Mouse (Mus musculus): ENCODE data around the gene Bak1. TPM values are rescaled to one million over a fixed set of nuclear protein-coding genes. Genes with fewer than 3 reads are reported as not detected.

Gene Bak1
- total RNA-seq (2021), result 10 to 100 TPM; 25.3 to 25.4 TPM
- long read RNA-seq, experiment 1, partial matches to known transcripts, result 0 of 2 reads
- long read RNA-seq, experiment 1, other reads (novel, unspliced or antisense), result 2 of 2 reads
- long read RNA-seq, experiment 2, partial matches to known transcripts, result 0 of 2 reads
- long read RNA-seq, experiment 2, other reads (novel, unspliced or antisense), result 2 of 2 reads

DNA sequence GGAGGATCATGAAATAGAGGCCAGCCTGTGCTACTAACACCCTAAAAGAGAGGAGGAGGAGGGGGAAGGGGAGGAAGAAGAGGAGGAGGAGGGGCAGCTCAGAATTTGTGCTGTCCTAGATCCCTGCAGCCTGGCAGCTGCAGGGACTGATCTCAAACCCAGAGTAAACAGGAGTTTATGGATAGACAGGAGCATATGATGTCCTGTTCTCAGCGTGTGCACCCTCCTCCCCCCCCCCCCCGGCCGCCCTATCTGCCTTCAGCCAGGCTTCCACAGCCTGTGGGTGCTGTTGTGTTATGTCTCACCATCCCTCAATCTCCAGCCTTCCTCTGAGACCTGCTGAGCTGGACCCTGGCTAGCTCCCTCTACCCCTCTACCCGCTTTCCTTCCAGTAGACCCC, at the start of gene Bak1:
TSS of gene Bak1 (minus strand) at position 101 of the 400 bp plus-strand sequence.
- intact Hi-C loops (cut with DNase I), result no loop called here
- no peak for DNase-seq (ENCODE audit: low spot score in 2 of 2)

DNA sequence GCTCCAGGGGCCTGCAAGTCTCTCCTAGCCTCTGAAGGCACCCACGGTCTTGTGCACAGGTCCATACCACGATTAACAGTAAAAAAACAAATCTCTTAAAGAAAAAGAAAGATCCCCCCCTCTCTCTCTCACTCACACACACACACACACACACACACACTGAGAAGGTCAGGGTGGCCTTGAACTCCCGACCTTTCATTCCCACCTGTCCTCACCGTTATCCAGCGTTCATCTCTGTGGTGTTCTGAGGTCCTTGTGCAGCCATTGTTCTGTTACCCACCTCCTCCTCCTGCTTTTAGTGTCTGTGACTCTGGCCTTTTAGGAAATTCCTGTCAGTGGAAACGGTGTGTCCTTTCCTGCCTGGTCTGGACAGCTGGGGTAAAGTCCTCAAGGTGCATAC, 49.7 kb upstream of the Bak1 start:
- DNase-seq (ENCODE audit: low spot score in 2 of 2), result no peak
- intact Hi-C loops (cut with DNase I), result no loop called here

DNA sequence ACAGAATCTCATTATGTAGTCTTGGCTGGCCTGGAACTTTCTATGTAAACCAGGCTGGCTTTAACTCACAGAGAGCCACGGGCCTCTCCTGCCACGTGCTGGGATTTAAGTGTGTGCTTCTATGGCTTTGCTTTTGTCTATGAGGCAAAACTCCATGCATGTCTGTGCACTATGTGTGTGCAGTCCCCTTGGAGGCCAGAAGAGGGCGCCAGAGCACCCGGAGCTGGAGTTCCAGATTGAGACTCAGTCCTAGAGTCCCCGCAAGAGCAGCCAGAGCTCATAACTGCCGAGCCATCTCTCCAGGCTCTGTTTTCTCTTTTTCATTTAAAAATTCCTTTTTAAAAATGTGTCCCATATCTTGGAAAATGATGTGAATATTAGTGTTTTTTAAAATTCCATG, 49.1 kb upstream of the Bak1 start:
- DNase-seq (ENCODE audit: low spot score in 2 of 2), result no peak
- intact Hi-C loops (cut with DNase I), result no loop called here

DNA sequence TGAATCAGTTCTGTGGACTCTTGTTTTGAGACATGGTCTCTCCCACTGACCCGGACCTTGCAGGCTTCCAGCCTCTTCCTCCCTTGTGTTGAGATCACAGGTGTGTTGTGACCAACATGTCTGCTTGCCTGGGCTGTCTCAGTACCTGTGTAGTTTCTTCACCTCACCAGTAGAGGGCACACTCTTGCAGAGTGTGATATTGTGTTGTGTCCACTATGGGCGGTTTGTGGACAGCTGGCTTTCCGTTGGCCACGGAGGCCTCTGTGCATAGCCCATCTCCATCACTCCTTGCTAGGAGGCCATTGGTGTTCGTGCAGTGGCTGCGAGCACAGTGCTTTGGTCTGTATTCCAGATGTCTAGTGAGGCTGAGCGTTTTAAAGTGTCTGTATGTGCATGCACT, 48.3 kb upstream of the Bak1 start:
- DNase-seq (ENCODE audit: low spot score in 2 of 2), result no peak
- intact Hi-C loops (cut with DNase I), result no loop called here

DNA sequence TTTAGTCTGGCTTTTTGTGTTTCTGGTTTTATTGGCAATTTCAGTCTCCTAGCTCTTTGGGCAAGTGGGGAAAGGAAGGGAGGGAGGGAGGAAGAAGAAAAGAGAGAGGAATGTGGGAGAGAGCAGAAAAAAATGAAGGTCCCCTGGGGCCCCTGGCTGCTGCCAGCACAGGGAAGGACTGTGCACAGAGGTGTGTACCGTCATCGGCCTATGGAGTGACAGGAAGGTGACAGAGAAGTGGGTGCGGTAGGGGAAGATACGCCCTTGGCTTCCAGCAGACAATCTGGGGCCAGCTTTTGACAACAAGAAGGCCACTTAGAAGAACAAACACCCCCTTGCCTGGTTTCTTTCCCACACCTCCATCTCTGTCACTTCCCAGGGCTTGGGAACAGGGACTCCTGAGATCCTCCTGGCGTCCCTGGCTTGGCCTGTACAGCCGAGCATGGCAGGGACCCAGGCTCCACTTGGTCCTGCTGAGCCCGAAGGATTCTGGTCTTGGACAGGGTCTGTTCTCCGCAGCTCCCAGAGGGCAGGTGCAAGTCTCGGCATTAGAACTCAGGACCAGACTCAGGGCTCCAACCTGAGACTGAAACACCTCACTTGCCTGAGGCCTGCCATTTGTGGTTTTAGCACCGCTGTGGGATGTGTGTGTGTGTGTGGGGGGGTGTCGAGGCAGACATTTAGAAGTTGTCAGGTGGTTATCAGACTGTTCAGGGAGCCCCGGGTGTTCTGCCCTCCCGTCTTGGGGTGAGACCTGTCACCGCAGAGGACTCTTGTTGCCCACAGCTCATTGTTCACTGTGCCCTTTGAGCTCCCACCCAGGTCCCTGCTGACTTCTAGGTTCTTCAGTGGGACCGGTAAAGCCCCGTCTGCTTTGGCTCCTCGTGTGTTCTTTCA, 46.3 kb upstream of the Bak1 start:
- intact Hi-C loops (cut with DNase I), result no loop called here
- no peak for DNase-seq (ENCODE audit: low spot score in 2 of 2)

DNA sequence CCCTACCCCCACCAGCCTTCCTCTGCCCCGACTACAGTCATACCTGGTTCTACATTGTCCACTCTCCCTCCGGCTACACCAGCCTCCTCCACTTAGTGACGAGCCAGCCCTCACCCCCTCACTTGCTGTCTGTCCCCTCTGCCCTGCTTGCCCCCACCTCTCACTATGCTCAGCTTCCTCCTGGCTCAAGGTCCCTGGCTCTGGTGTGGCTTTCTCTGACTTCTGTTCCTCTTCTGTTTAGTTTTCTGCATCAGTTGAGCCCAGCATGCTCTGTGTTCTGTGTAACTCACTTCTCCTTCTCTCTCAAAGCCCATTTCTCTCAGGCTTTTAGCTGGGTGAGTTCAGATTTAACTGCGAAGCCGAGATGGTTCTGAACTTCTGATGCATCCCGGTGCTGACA, 45.4 kb upstream of the Bak1 start:
- DNase-seq (ENCODE audit: low spot score in 2 of 2), result no peak
- intact Hi-C loops (cut with DNase I), result no loop called here

DNA sequence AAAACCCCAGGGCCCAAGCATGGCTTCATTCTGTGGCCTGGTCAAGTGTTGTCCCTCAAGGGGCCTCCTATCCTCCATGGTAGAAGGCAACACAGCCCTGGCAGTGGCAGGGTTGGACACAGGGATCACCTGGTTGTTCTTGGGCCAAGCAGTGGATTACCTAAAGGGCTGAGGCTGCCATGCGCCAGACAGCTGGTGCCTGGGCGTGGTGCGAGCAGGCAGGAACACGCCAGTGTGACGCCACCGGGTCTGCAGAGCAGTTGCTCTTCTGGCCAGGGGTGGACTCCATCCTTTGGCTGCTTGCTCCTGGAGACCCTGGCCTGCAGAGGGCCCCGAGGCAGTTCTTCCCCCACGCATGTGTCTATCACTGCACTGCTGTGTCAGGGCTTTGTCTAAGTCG, 45.0 kb upstream of the Bak1 start:
- DNase-seq (ENCODE audit: low spot score in 2 of 2), result no peak
- intact Hi-C loops (cut with DNase I), result no loop called here

DNA sequence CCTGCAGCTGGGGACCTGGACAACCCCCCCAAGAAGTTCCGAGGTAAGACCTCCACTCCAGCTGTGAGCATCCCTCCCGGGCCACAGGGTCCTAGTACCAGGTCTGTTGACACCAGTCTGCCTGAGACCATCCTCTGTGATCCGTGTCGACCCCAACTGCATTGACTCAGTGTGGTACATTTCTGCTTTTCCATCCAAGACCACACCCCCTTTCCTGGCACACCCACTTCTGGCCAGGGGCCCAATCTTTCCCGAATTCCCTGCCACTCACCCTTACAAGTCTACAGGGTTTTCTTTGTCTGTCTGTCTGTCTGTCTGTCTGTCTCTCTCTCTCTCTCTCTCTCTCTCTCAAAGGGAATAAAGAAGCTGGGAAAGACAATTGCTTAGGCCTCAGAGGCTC, 44.3 kb upstream of the Bak1 start:
- DNase-seq (ENCODE audit: low spot score in 2 of 2), result no peak
- intact Hi-C loops (cut with DNase I), result no loop called here

DNA sequence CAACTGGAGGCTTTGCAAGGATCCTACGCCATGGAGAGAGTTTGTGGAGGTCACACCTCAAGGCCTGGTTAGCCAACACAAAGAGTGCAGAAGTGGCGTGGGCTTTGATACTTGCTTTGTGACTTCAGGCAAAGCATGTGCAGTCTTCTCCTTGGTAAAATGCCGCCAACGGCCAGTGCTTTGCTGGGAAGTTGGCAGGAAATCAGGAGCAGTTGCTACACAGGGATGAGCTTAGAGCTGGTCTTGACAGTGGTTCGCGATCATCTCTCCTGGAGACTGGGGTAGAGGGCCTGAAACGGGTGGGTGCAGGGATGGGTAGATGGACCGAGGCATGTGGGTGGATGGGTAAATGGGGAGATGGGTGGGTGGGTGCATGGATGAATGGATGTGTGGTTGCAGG, 43.6 kb upstream of the Bak1 start:
- peak; percentile 56 to 67 for DNase-seq (ENCODE audit: low spot score in 2 of 2)
- intact Hi-C loops (cut with DNase I), result no loop called here

DNA sequence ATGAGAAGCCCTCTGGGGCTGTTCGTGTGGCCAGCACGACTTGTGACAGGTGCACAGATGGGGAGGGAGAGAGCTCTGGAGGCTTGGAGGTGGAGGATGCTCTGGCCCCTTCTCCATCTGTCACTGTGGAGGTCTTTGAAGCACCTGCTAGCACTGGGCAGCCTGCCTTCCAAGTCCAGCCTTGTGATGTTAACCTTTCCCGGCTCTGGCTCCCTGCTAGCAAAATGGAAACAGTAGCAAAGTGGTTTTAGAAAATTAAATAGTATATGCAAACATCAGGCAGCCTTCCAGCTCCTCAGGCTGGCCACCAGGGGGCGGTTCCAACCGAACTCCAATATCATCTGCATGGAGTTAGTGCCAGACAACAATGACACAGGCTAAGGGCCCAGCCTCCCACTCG, 42.8 kb upstream of the Bak1 start:
- intact Hi-C loops (cut with DNase I), result no loop called here
- peak in 1 of 2 experiments; percentile 52 for DNase-seq (ENCODE audit: low spot score in 2 of 2)

DNA sequence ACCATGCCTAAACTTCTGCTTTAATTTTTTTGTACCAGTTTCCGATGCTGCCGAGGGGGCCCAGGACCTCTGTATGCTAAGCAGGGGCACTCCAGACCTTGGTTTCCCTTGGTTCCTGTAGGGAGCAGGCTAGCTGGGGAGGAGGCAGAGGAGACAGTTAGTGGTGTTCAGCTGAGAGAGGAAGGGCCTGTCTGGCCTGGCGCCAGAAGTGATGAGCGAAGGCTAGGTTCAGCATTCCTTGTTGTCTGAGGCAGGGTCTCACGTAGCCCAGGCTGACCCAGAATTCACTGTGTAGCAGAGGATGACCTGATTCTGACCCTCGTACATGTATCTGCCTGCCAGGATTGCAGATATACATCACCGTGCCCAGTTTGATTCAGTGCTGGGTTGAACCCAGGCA, 42.1 kb upstream of the Bak1 start:
- DNase-seq (ENCODE audit: low spot score in 2 of 2), result no peak
- intact Hi-C loops (cut with DNase I), result no loop called here

DNA sequence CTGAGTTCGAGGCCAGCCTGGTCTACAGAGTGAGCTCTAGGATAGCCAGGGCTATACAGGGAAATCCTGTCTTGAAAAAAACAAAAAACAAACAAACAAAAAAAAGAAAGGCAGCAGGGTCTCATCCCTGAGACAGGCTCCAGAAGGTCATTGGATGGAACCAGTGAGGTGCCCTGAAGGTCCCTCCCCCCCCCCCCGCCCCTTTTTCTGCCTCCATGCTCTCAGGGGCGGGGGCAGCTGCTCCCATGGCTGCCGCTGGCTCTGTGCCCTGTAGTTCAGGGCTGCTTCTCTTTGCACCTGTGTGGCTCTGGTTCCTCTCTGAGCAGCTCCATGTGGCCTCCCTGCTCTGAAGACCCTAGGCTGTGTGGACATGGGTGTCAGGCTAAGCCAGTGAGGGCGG, 40.3 kb upstream of the Bak1 start:
- intact Hi-C loops (cut with DNase I), result no loop called here
- no peak for DNase-seq (ENCODE audit: low spot score in 2 of 2)

DNA sequence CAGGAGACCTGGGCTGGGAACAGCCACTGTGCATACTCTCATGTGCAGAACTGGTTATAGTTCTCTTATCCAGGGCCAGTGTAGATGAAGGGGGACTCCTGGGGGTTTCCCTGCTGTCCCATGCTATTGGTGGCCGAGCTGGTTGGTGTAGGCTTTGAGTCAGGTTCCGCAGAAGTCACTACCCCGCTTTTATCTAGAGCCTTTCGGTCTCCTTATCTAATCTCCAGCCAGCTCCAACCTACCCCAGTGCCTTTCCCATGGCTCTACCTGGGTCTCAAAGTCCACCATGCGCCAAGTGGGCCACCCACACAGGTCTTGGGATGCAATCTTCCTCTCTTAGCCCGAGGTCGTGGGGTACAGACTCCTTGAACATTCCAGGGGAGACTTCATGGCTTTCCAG, 37.3 kb upstream of the Bak1 start:
- intact Hi-C loops (cut with DNase I), result no loop called here
- no peak for DNase-seq (ENCODE audit: low spot score in 2 of 2)

DNA sequence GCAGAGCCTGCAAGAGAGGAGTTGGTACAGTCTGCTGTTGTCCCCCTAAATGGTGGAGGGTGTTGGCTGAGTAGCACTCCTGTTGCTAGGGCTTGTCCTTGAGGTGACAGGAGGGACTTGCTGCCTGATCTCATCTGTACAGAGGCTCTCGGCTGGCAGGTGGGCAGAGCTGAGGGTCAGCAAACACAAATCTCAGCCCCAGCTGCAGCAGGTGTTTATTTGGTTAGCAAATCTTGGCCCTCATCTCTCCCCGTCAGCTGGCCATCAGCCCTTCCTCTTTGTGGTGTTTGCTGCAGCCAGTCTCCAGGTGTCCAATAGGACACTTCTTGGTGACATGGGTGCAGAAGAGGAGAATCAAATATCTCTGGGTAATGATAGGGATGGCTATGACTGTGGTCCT, 35.4 kb upstream of the Bak1 start:
- no peak for DNase-seq (ENCODE audit: low spot score in 2 of 2)
- intact Hi-C loops (cut with DNase I), result no loop called here

DNA sequence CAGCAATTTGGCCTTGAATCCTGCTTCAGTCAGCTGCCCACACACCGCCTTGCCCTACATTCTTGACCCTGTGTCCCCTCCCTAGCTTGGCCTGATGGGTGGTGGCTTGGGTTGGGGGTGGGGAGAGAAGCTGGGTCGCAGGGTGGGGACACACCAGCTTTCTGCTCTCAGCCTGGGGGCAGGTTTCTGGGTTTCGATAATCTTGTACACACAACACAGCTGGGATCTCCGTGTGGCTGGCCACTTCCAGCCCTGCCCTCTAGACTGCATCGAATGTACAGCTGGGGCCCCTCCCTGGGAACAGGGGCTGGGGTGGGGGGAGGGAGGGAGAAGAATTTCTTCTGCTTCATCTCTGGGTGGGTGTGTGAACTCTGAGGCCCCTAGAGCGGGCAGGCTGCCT, 34.9 kb upstream of the Bak1 start:
- intact Hi-C loops (cut with DNase I), result no loop called here
- no peak for DNase-seq (ENCODE audit: low spot score in 2 of 2)

DNA sequence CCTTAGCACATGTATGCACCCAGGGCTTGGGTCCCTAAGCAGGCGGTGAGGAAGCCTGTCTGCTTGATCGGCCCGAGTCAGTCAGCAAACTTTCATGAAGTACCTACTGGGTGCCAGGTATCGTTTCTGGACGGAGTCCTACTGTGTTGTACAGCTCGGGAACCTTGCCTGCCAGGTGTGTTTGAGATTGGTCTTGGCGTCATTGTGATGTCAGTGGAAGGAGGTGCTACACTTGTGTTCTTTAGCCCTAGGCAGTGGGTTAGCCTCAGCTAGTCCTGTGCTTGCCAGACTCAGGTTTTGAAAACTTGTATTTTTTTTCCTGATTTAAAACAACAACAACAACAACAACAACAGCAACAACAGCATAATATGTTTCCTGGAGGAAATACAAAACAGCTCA, 33.9 kb upstream of the Bak1 start:
- intact Hi-C loops (cut with DNase I), result no loop called here

DNA sequence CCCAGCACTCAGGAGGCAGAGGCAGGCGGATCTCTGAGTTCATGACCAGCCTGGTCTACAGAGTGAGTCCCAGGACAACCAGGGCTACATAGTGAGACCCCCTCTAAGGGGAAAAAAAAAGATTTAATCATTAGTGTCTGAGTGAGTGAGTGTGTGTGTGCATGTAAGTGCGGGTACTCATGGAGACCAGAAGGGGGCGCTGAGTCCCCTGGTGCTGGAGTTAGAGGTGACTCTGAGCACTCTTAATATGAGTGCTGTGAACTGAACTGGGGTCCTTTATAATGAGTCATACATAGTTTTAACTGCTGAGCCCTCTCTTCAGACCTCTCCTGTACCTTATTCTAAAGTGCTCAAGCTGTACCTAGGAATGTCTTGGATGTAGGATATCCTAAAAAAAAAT, 32.9 kb upstream of the Bak1 start:
- DNase-seq (ENCODE audit: low spot score in 2 of 2), result no peak
- intact Hi-C loops (cut with DNase I), result no loop called here

More for the DNA sequence above, 33.9 kb upstream of the Bak1 start:
- DNase-seq (ENCODE audit: low spot score in 2 of 2), result no peak

DNA sequence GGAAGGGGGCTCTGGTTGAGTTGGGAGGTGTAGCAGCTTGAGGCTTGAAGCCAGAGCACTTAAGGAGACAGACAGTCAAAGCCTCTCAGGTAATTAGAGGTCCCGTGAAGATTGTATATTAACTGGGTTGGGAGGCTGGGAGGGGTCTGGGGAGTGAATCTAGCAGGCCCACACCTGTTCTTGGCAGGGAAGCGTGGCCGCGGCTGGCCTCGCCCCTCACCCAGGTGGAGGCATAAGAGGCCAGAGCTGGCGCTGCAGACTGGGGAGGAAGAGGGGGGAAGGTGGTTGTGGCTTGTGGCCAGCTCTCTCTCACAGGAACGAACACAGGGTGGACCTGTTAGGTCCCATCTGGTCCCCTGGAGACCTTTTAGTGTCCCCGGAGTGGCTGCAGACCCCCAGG, 31.9 kb upstream of the Bak1 start:
- intact Hi-C loops (cut with DNase I), result no loop called here
- DNase-seq (ENCODE audit: low spot score in 2 of 2), result no peak

DNA sequence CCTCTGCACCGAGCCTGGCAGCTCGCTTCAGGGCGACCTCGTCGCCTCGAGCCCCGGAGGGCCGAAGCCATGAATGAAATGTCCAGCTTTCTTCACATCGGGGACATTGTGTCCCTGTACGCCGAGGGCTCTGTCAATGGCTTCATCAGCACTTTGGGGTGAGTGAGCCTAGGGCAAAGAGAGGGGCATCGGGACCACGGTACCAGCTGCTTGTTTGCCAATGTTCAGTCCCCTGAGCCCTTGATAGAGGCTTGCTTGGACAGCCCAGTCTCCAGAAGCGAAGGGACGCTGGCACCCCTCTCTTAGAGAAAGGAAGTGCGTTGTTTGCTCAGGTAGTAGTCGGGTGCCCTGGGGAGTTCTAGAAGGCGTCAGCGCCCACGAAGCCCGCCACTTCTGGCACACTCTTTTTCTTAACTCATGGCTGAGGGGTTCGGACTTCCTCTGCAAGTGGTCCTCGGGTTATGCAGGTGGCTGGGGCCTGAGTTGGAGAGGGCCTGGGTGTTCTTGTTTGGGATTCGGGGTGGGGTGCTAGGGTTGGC, 28.8 kb upstream of the Bak1 start:
- intact Hi-C loops (cut with DNase I), result no loop called here
- DNase-seq (ENCODE audit: low spot score in 2 of 2), result no peak

DNA sequence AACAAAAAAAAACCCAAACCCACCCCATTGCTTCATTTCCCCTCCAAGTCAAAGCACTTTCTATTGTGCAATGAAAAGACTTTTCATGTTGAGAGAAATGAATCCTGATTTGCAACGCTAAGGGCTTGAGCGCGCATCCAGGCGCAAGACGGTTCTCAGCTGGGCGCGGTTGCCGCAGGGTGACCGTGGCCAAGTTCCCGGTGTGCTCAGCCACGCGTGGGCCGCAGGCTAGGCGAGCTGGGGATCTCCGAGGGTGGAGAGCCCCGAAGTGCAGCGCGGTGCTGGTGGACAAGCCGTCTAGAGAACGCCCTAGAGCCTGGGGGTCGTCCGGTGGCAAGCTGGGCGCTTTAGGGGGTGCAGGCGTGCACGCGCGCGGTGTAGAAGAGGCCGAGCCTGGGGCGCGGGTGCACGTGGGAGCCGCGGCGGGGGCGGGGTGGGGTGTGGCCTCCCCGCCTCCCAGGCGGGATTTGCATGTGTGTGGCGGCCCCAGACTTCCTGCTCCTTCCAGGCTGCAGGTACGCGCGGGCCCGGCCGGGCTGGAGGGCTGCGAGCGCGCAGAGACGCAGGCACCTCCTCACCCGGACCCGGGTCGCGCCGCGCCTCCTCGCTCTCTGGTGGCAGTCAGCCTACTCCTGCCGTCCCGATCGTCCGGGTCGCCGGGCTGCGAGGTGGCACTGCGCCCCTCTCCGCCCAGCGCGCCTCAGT, 28.2 kb upstream of the Bak1 start, which contains the start of gene Itpr3:
TSS of gene Itpr3 (plus strand) at position 493 of the 705 bp plus-strand sequence.
- intact Hi-C loops (cut with DNase I), result no loop called here
- DNase-seq (ENCODE audit: low spot score in 2 of 2), result no peak

All from left cerebral cortex, postnatal 14 days (tissue).